In genomic region chr4:151057347-151058321, GRCm38 (mm10) we compare ENCODE assay signal across 8 mouse cellular contexts. TPM values are rescaled to one million over a fixed set of nuclear protein-coding genes. Genes with fewer than 3 reads are reported as not detected.
DNase-seq lines count a peak whose midpoint lies in the region; ATAC-seq lines count a peak whose summit lies in the region.

Gene Vamp3, minus strand, starts transcription at chr4:151057963.

- peak; percentile 97 to 98 for ATAC-seq in hematopoietic stem cell, adult 5-6 weeks (replicated peaks in 1 of 2; ENCODE audit: insufficient read depth in 1 of 2, low FRiP score in 2 of 2, low TSS enrichment in 1 of 2, low read depth in 1 of 2, poor library complexity in 2 of 2, severe bottlenecking in 2 of 2)
- peak; percentile 99 for ATAC-seq in lung, embryonic 16.5 days (ENCODE audit: low read depth)

- peak within 1 kb of the TSS; percentile 96 for H3K27ac ChIP-seq in lung, embryonic 16.5 days (ENCODE audit: low read length)

- H3K36me3 ChIP-seq in lung, embryonic 16.5 days (ENCODE audit: control insufficient read depth, insufficient read depth, low read length) = peaks cover 7% of the 10 kb centered on the region

- peaks cover 2% of the 10 kb centered on the region; the same call in 1 of the 2 replicates for H3K9me3 ChIP-seq in lung, embryonic 16.5 days (ENCODE audit: control insufficient read depth, low read length)

- peak; percentile 72 for DNase-seq in MEL-GATA-1-ER (ENCODE audit: extremely low read depth, low read depth)
- peak; percentile 99 for DNase-seq in cerebellum, adult 8-10 months
- peak; percentile 98 for DNase-seq in forelimb bud, embryonic 11.5 days (ENCODE audit: low read depth, low spot score)
- DNase-seq in layer of hippocampus, adult 9-10 months (ENCODE audit: low spot score) = peak; percentile 89
- DNase-seq in ovary, postnatal 10 days (ENCODE audit: low spot score) = peak; percentile 91
- peak; percentile 96 to 99 for DNase-seq in thymus, postnatal 10 days (ENCODE audit: low spot score in 2 of 2)

- H3K4me3 ChIP-seq in lung, embryonic 16.5 days (ENCODE audit: low read length) = peak within 1 kb of the TSS; percentile 91

- peaks cover 10% of the 10 kb centered on the region for H3K4me1 ChIP-seq in lung, embryonic 16.5 days (replicated peaks; ENCODE audit: control insufficient read depth, insufficient read depth, low read length)

- under 1% methylated on average over 101 of the region's 114 CpGs for WGBS in lung, embryonic 16.5 days

- H3K4me2 ChIP-seq in lung, embryonic 16.5 days (ENCODE audit: low read depth, low read length) = peak within 1 kb of the TSS; percentile 83

- H3K9ac ChIP-seq in lung, embryonic 16.5 days (ENCODE audit: low read length) = peak within 1 kb of the TSS; percentile 96

- H3K27me3 ChIP-seq in lung, embryonic 16.5 days (ENCODE audit: control insufficient read depth, insufficient read depth, low read depth, low read length) = no peaks in the 10 kb centered on the region

RNA-seq across cellular contexts. Expression of gene Vamp3, which starts in this region (rescaled TPM):
- total RNA-seq in hematopoietic stem cell, adult 5-6 weeks (2017) = 86.8 and 97.3 TPM in 2 replicates
- polyA plus RNA-seq in lung, embryonic 16.5 days (2015; fragmentation: Nextera tagmentation; extraction: Ambion mirVana) = 131 and 140 TPM in 2 replicates

Comparison
In these comparisons a context has a peak if more than half of its experiments do, and no peak if none do; other contexts are left out.
1. Peak in every context shown above with its lines: DNase-seq, ATAC-seq, H3K4me3 ChIP-seq and H3K27ac ChIP-seq.